Mouse (Mus musculus) hindbrain, embryonic 14.5 days (tissue): Measurements from ENCODE around the gene Hoxa2. TPM values are rescaled to one million over a fixed set of nuclear protein-coding genes. Genes with fewer than 3 reads are reported as not detected.

Experiments
- ATAC-seq: fragments of 200-750 bp; cut with Nextera tagmentation; 2 replicates; pipeline ENCODE4 v1.8.0; 2017; ENCODE audit warnings: moderate number of reproducible peaks, mild to moderate bottlenecking, moderate TSS enrichment, moderate library complexity; ENCODE audit not compliant: low FRiP score
- DNase-seq: peaks from one replicate; pipeline ENCODE4 v3.0.0-alpha.2; 2015; ENCODE audit warnings: low spot score
- H3K27ac ChIP-seq: fragments of 300-500 bp; sonication (generic); 2 replicates; pipeline ENCODE4 v1.5.1; 2014; ENCODE audit warnings: mild to moderate bottlenecking, moderate library complexity
- H3K27me3 ChIP-seq: fragments of 300-500 bp; sonication (generic); 2 replicates; pipeline ENCODE4 v1.6.1; 2014; ENCODE audit warnings: mild to moderate bottlenecking, low read length, mixed read lengths; ENCODE audit not compliant: control insufficient read depth, insufficient read depth
- H3K36me3 ChIP-seq: fragments of 300-500 bp; sonication (generic); replicated peaks from 2 replicates; pipeline ENCODE4 v1.6.1; 2014; ENCODE audit not compliant: control insufficient read depth, insufficient read depth
- H3K4me1 ChIP-seq: fragments of 300-500 bp; sonication (generic); replicated peaks from 2 replicates; pipeline ENCODE4 v1.6.1; 2014; ENCODE audit warnings: antibody characterized with exemption, low read length, mixed read lengths; ENCODE audit not compliant: control insufficient read depth, insufficient read depth
- H3K4me2 ChIP-seq: fragments of 300-500 bp; sonication (generic); replicated peaks from 2 replicates; pipeline ENCODE4 v1.6.1; 2014; ENCODE audit warnings: mild to moderate bottlenecking, moderate library complexity
- H3K4me3 ChIP-seq: fragments of 300-500 bp; sonication (generic); replicated peaks from 2 replicates; pipeline ENCODE4 v1.5.1; 2014; ENCODE audit warnings: mild to moderate bottlenecking, low read length
- H3K9ac ChIP-seq: fragments of 300-500 bp; sonication (generic); 2 replicates; pipeline ENCODE4 v1.6.1; 2014
- H3K9me3 ChIP-seq: fragments of 300-500 bp; sonication (generic); 2 replicates; pipeline ENCODE4 v1.6.1; 2016; ENCODE audit warnings: low read length; ENCODE audit not compliant: control insufficient read depth
- WGBS: fragments of 180-500 bp; shearing (Covaris S2); extraction: QIAGEN DNeasy Blood & Tissue Kit; methylation state at CpG from one replicate; pipeline ENCODE4 v1.1.7; 2014; 5-methylcytosine and 5-hydroxymethylcytosine counted together
- polyA plus RNA-seq: library from polyadenylated mRNA; unstranded; fragments of >200 nt; fragmentation: Nextera tagmentation; extraction: Ambion mirVana; gene quantifications from 2 replicates; pipeline ENCODE4 v1.2.1, GENCODE M21; 2014

Gene Hoxa2
- polyA plus RNA-seq = 27.6 and 35.1 TPM in 2 replicates

- Histone ChIP-seq H3K4me2 (peak within 1 kb of the TSS; percentile 81), H3K27me3 (peaks cover 30% of the 10 kb centered on the region), H3K9me3 (no peaks in the 10 kb centered on the region), H3K36me3 (0 out of 2 replicates have a peak, but pooled peaks cover 3% of the 10 kb centered on the region), H3K9ac (peak within 1 kb of the TSS; percentile 99), H3K4me1 (peaks cover 2% of the 10 kb centered on the region), H3K4me3 (peak within 1 kb of the TSS; percentile 71), H3K27ac (peak within 1 kb of the TSS; percentile 100)
- DNase-seq (peak; percentile 72), ATAC-seq (peak; percentile 67)
- under 1% methylated on average over 25 of the region's 25 CpGs for WGBS
These were observed at the start of gene Hoxa2 for GRCm38 (mm10) chr6:52164626-52165440. Gene Hoxa2, minus strand, starts transcription at chr6:52164831.

GRCm38 (mm10) chr6:52214271-52214670 lies 49.6 kb upstream of the Hoxa2 start:
- no peaks in the 10 kb centered on the region for H3K9me3 ChIP-seq
- no peak overlapping the region for H3K27ac ChIP-seq

GRCm38 (mm10) chr6:52213119-52213986 lies 48.7 kb upstream of the Hoxa2 start, which contains the start of the genes Hoxa3 and Gm28308:
Gene Hoxa3, minus strand, starts transcription at chr6:52213336.
Gene Gm28308, minus strand, starts transcription at chr6:52213339.
- 4% methylated on average over 38 of the region's 38 CpGs for WGBS
- ATAC-seq = no peak
- no peaks in the 10 kb centered on the region for H3K36me3 ChIP-seq
- peaks cover 99% of the 10 kb centered on the region for H3K27me3 ChIP-seq
- DNase-seq = no peak
- H3K9ac ChIP-seq = no peak within 1 kb of the TSS
- no peaks in the 10 kb centered on the region for H3K4me1 ChIP-seq
- H3K9me3 ChIP-seq = no peaks in the 10 kb centered on the region
- H3K4me2 ChIP-seq = peak within 1 kb of the TSS; percentile 15
- peak within 1 kb of the TSS; percentile 13; the same call in 1 of the 2 replicates for H3K4me3 ChIP-seq
- no peak within 1 kb of the TSS; the same call in 1 of the 2 replicates for H3K27ac ChIP-seq

More at GRCm38 (mm10) chr6:52214271-52214670, 49.6 kb upstream of the Hoxa2 start:
- Histone ChIP-seq H3K4me2 (no peak overlapping the region), H3K4me1 (no peaks in the 10 kb centered on the region), H3K27me3 (peaks cover 99% of the 10 kb centered on the region), H3K9ac (no peak overlapping the region), H3K36me3 (no peaks in the 10 kb centered on the region), H3K4me3 (no peak overlapping the region)
- DNase-seq = no peak
- 15% methylated on average over 5 of the region's 5 CpGs for WGBS
- ATAC-seq = no peak

GRCm38 (mm10) chr6:52212556-52213118 lies 48.0 kb upstream of the Hoxa2 start:
- peak overlapping the region; percentile 15 for H3K4me2 ChIP-seq
- no peak overlapping the region; the same call in 1 of the 2 replicates for H3K27ac ChIP-seq
- 3% methylated on average over 22 of the region's 22 CpGs for WGBS
- H3K9me3 ChIP-seq = no peaks in the 10 kb centered on the region
- ATAC-seq (no peak), DNase-seq (no peak)
- H3K4me1 ChIP-seq = no peaks in the 10 kb centered on the region
- H3K4me3 ChIP-seq = peak overlapping the region; percentile 13; the same call in 1 of the 2 replicates
- H3K36me3 ChIP-seq = no peaks in the 10 kb centered on the region
- H3K9ac ChIP-seq = no peak overlapping the region
- H3K27me3 ChIP-seq = peaks cover 98% of the 10 kb centered on the region

- no peaks in the 10 kb centered on the region for H3K4me1 ChIP-seq
- 6% methylated on average over 13 of the region's 13 CpGs for WGBS
- peak overlapping the region; percentile 13 for H3K4me3 ChIP-seq
- H3K4me2 ChIP-seq = peak overlapping the region; percentile 81
- H3K27me3 ChIP-seq = peaks cover 98% of the 10 kb centered on the region
- no peak overlapping the region for H3K9ac ChIP-seq
- DNase-seq (no peak), ATAC-seq (no peak)
- no peaks in the 10 kb centered on the region for H3K9me3 ChIP-seq
- H3K27ac ChIP-seq = peak overlapping the region; percentile 21; the same call in 1 of the 2 replicates
- no peaks in the 10 kb centered on the region for H3K36me3 ChIP-seq
These were observed 47.3 kb upstream of the Hoxa2 start for GRCm38 (mm10) chr6:52211961-52212360.

GRCm38 (mm10) chr6:52211170-52211935 lies 46.7 kb upstream of the Hoxa2 start:
- H3K4me2 ChIP-seq = peak overlapping the region; percentile 81
- peak overlapping the region; percentile 13 for H3K4me3 ChIP-seq
- ATAC-seq (peak; percentile 59; the same call in 1 of the 2 replicates), DNase-seq (peak; percentile 83)
- H3K4me1 ChIP-seq = no peaks in the 10 kb centered on the region
- no peaks in the 10 kb centered on the region for H3K36me3 ChIP-seq
- WGBS = 2% methylated on average over 37 of the region's 37 CpGs
- H3K27ac ChIP-seq = peak overlapping the region; percentile 21; the same call in 1 of the 2 replicates
- no peak overlapping the region for H3K9ac ChIP-seq
- H3K9me3 ChIP-seq = no peaks in the 10 kb centered on the region
- H3K27me3 ChIP-seq = peaks cover 97% of the 10 kb centered on the region

GRCm38 (mm10) chr6:52209685-52210046 lies 45.0 kb upstream of the Hoxa2 start:
- ATAC-seq = no peak
- 8% methylated on average over 12 of the region's 12 CpGs for WGBS
- peak overlapping the region; percentile 38; the same call in 1 of the 2 replicates for H3K9ac ChIP-seq
- no peak for DNase-seq
- peak overlapping the region; percentile 85 for H3K27ac ChIP-seq
- H3K27me3 ChIP-seq = peaks cover 96% of the 10 kb centered on the region
- H3K9me3 ChIP-seq = no peaks in the 10 kb centered on the region
- no peaks in the 10 kb centered on the region for H3K36me3 ChIP-seq
- no peaks in the 10 kb centered on the region for H3K4me1 ChIP-seq
- peak overlapping the region; percentile 30 for H3K4me3 ChIP-seq
- H3K4me2 ChIP-seq = peak overlapping the region; percentile 81

GRCm38 (mm10) chr6:52208868-52209684 lies 44.4 kb upstream of the Hoxa2 start:
- Histone ChIP-seq H3K27me3 (peaks cover 96% of the 10 kb centered on the region), H3K4me2 (peak overlapping the region; percentile 81), H3K9ac (peak overlapping the region; percentile 38; the same call in 1 of the 2 replicates), H3K27ac (peak overlapping the region; percentile 85), H3K4me1 (no peaks in the 10 kb centered on the region), H3K36me3 (no peaks in the 10 kb centered on the region), H3K9me3 (no peaks in the 10 kb centered on the region), H3K4me3 (peak overlapping the region; percentile 30)
- ATAC-seq (no peak), DNase-seq (no peak)
- WGBS = 6% methylated on average over 18 of the region's 18 CpGs
